Mouse (Mus musculus) lung, embryonic 14.5 days (tissue): ENCODE measurements around the gene Sez6l. TPM values are rescaled to one million over a fixed set of nuclear protein-coding genes. Genes with fewer than 3 reads are reported as not detected.
A peak's percentile ranks its signal among the peaks of the same experiment; 100 is the strongest.

Experiments used
- ATAC-seq: fragments of 200-750 bp; cut with Nextera tagmentation; 2 replicates; pipeline ENCODE4 v1.8.0; 2017; ENCODE audit warnings: mild to moderate bottlenecking, moderate TSS enrichment, moderate library complexity; ENCODE audit not compliant: insufficient read depth
- DNase-seq: peaks from one replicate; pipeline ENCODE4 v3.0.0-alpha.2; 2015
- H3K27ac ChIP-seq: fragments of 300-500 bp; sonication (generic); 2 replicates; pipeline ENCODE4 v1.5.1; 2014; ENCODE audit warnings: low read depth, mild to moderate bottlenecking, moderate library complexity
- H3K27me3 ChIP-seq: fragments of 300-500 bp; sonication (generic); 2 replicates; pipeline ENCODE4 v1.6.1; 2014; ENCODE audit warnings: low read length, control low read depth; ENCODE audit not compliant: insufficient read depth
- H3K36me3 ChIP-seq: fragments of 300-500 bp; sonication (generic); 2 replicates; pipeline ENCODE4 v1.6.1; 2014; ENCODE audit warnings: control low read depth; ENCODE audit not compliant: insufficient read depth
- H3K4me1 ChIP-seq: fragments of 300-500 bp; sonication (generic); 2 replicates; pipeline ENCODE4 v1.6.1; 2014; ENCODE audit warnings: antibody characterized with exemption, control low read depth; ENCODE audit not compliant: insufficient read depth
- H3K4me2 ChIP-seq: fragments of 300-500 bp; sonication (generic); 2 replicates; pipeline ENCODE4 v1.6.1; 2014; ENCODE audit warnings: mild to moderate bottlenecking
- H3K4me3 ChIP-seq: fragments of 300-500 bp; sonication (generic); 2 replicates; pipeline ENCODE4 v1.5.1; 2014; ENCODE audit warnings: low read depth, low read length
- H3K9ac ChIP-seq: fragments of 300-500 bp; sonication (generic); 2 replicates; pipeline ENCODE4 v1.6.1; 2014
- H3K9me3 ChIP-seq: fragments of 300-500 bp; sonication (generic); 2 replicates; pipeline ENCODE4 v1.6.1; 2016; ENCODE audit warnings: low read depth, low read length, control low read depth
- CTCF ChIP-seq: IDR thresholded peaks from 2 replicates; pipeline ENCODE4 v1.5.1; 2016; ENCODE audit warnings: antibody characterized with exemption, low read depth
- WGBS: fragments of 180-500 bp; shearing (Covaris S2); extraction: QIAGEN DNeasy Blood & Tissue Kit; methylation state at CpG from one replicate; pipeline ENCODE4 v1.1.7; 2014; 5-methylcytosine and 5-hydroxymethylcytosine counted together
- polyA plus RNA-seq: library from polyadenylated mRNA; unstranded; fragments of >200 nt; fragmentation: Nextera tagmentation; extraction: Ambion mirVana; gene quantifications from 2 replicates; pipeline ENCODE4 v1.2.1, GENCODE M21; 2014

Sez6l gene
- polyA plus RNA-seq, 1 experiment from 2014 or later = 0.32 TPM

GRCm38 (mm10) chr5:112483030-112483429 lies 94.0 kb downstream of the Sez6l start:
- no peaks in the 10 kb centered on the region for H3K4me1 ChIP-seq
- H3K36me3 ChIP-seq = no peaks in the 10 kb centered on the region
- no peak overlapping the region for H3K27ac ChIP-seq
- WGBS = 77% methylated on average over 8 of the region's 8 CpGs
- no peak overlapping the region for H3K4me3 ChIP-seq
- H3K9ac ChIP-seq = no peak overlapping the region
- H3K9me3 ChIP-seq = no peaks in the 10 kb centered on the region
- no peak overlapping the region for H3K4me2 ChIP-seq
- ATAC-seq (no peak), DNase-seq (no peak)
- TF ChIP-seq CTCF = no peak
- H3K27me3 ChIP-seq = no peaks in the 10 kb centered on the region

- no peak for ATAC-seq
- Histone ChIP-seq H3K9me3 (no peaks in the 10 kb centered on the region), H3K27me3 (no peaks in the 10 kb centered on the region), H3K4me1 (no peaks in the 10 kb centered on the region), H3K4me3 (no peak overlapping the region), H3K9ac (no peak overlapping the region), H3K4me2 (no peak overlapping the region), H3K27ac (no peak overlapping the region), H3K36me3 (no peaks in the 10 kb centered on the region)
- no peak for TF ChIP-seq CTCF
- 56% methylated on average over 13 of the region's 13 CpGs for WGBS
- DNase-seq = no peak
These were observed 94.4 kb downstream of the Sez6l start for GRCm38 (mm10) chr5:112482551-112482950.

- DNase-seq = no peak
These were observed 95.0 kb downstream of the Sez6l start for GRCm38 (mm10) chr5:112481946-112482410.

GRCm38 (mm10) chr5:112473453-112473852 lies 103.5 kb downstream of the Sez6l start:
- 20% methylated on average over 6 of the region's 6 CpGs for WGBS
- DNase-seq = peak; percentile 53
- Histone ChIP-seq H3K4me2 (no peak overlapping the region), H3K27ac (no peak overlapping the region), H3K9me3 (no peaks in the 10 kb centered on the region), H3K36me3 (no peaks in the 10 kb centered on the region), H3K4me1 (no peaks in the 10 kb centered on the region), H3K9ac (no peak overlapping the region), H3K27me3 (no peaks in the 10 kb centered on the region), H3K4me3 (no peak overlapping the region)
- TF ChIP-seq CTCF = no peak
- ATAC-seq = peak; percentile 71

More at GRCm38 (mm10) chr5:112481946-112482410, 95.0 kb downstream of the Sez6l start:
- Histone ChIP-seq H3K27me3 (no peaks in the 10 kb centered on the region), H3K9ac (no peak overlapping the region), H3K9me3 (no peaks in the 10 kb centered on the region), H3K4me2 (no peak overlapping the region), H3K27ac (no peak overlapping the region), H3K4me3 (no peak overlapping the region), H3K36me3 (no peaks in the 10 kb centered on the region), H3K4me1 (no peaks in the 10 kb centered on the region)
- WGBS = 29% methylated on average over 19 of the region's 19 CpGs
- TF ChIP-seq CTCF = no peak
- ATAC-seq = no peak

GRCm38 (mm10) chr5:112470144-112470543 lies 106.8 kb downstream of the Sez6l start:
- DNase-seq (peak; percentile 56), ATAC-seq (no peak)
- H3K9ac ChIP-seq = no peak overlapping the region
- H3K4me1 ChIP-seq = no peaks in the 10 kb centered on the region
- no peak overlapping the region for H3K4me3 ChIP-seq
- no peak overlapping the region for H3K27ac ChIP-seq
- H3K9me3 ChIP-seq = no peaks in the 10 kb centered on the region
- peak; percentile 79 for TF ChIP-seq CTCF
- H3K4me2 ChIP-seq = no peak overlapping the region
- no peaks in the 10 kb centered on the region for H3K27me3 ChIP-seq
- H3K36me3 ChIP-seq = no peaks in the 10 kb centered on the region
- WGBS = 69% methylated on average over 6 of the region's 6 CpGs

- Histone ChIP-seq H3K27ac (no peak overlapping the region), H3K36me3 (no peaks in the 10 kb centered on the region), H3K4me1 (no peaks in the 10 kb centered on the region), H3K9me3 (no peaks in the 10 kb centered on the region), H3K4me2 (no peak overlapping the region), H3K4me3 (no peak overlapping the region), H3K27me3 (no peaks in the 10 kb centered on the region), H3K9ac (no peak overlapping the region)
- no peak for DNase-seq
- no peak for ATAC-seq
- TF ChIP-seq CTCF = no peak
- WGBS = 71% methylated on average over 4 of the region's 4 CpGs
These were observed 107.9 kb downstream of the Sez6l start for GRCm38 (mm10) chr5:112468986-112469581.

- WGBS = 35% methylated on average over 6 of the region's 6 CpGs
- H3K9ac ChIP-seq = no peak overlapping the region
- no peak overlapping the region for H3K4me2 ChIP-seq
- no peak for TF ChIP-seq CTCF
- no peaks in the 10 kb centered on the region for H3K4me1 ChIP-seq
- DNase-seq (peak; percentile 85), ATAC-seq (no peak)
- no peak overlapping the region; the same call in 1 of the 2 replicates for H3K27ac ChIP-seq
- H3K27me3 ChIP-seq = no peaks in the 10 kb centered on the region
- no peaks in the 10 kb centered on the region for H3K9me3 ChIP-seq
- H3K36me3 ChIP-seq = no peaks in the 10 kb centered on the region
- H3K4me3 ChIP-seq = no peak overlapping the region
These were observed 110.7 kb downstream of the Sez6l start for GRCm38 (mm10) chr5:112466331-112466730.
